Mouse (Mus musculus): ENCODE measurements around the gene Ovgp1. TPM values are rescaled to one million over a fixed set of nuclear protein-coding genes. Genes with fewer than 3 reads are reported as not detected.
"Not testable (repeated sequence)": the region's sequence is repeated elsewhere in the genome, so short reads cannot be mapped to it uniquely, and the experiment has no call there.

The Ovgp1 gene
- under 1 TPM; 0.48 to 0.93 TPM for total RNA-seq (2021)
- long read RNA-seq, experiment 1 = 0 reads
- long read RNA-seq, experiment 2 = 0 reads

DNA sequence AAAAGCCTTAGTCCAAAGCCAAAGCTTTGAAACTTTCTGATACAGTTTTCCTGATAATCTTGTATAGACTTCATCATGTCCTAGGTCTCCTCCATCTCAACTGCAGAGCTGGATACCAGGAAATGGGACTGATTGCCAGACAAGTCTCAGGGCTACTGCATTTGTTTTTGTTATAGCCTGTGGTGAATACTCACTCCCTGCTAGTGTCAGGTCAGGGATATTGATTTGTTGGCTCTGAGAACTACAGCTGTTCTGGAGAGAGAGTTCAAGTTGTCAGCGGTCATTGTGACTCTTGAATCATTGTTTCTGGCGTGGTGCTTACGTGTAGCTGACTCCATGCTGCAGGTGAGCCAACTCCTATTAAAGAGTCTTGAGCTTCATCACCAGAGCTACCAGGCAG, at the start of gene Ovgp1:
TSS of gene Ovgp1 (plus strand) at position 301 of the 400 bp plus-strand sequence.
- DNase-seq (ENCODE audit: low spot score in 2 of 2) = no peak

DNA sequence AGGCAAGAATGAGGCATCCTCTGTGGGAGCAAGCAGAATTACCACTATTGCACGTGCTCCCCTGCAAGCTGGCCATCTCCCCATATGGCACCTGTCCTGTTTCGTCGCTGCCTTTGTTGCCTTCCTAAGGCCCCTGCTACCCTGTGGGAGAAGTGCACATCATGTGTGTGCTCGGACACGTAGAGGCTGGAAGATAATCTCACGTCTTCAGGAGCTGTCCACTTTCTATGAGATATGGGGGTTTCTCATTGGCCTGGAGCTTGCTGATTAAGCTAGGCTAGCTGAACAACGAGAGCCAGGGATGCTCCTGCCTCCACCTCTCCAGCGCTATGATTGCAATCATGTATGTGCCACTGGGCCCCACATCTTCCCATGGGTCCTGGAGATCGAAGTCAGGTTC, 48.9 kb upstream of the Ovgp1 start:
- DNase-seq (ENCODE audit: low spot score in 2 of 2) = no peak

DNA sequence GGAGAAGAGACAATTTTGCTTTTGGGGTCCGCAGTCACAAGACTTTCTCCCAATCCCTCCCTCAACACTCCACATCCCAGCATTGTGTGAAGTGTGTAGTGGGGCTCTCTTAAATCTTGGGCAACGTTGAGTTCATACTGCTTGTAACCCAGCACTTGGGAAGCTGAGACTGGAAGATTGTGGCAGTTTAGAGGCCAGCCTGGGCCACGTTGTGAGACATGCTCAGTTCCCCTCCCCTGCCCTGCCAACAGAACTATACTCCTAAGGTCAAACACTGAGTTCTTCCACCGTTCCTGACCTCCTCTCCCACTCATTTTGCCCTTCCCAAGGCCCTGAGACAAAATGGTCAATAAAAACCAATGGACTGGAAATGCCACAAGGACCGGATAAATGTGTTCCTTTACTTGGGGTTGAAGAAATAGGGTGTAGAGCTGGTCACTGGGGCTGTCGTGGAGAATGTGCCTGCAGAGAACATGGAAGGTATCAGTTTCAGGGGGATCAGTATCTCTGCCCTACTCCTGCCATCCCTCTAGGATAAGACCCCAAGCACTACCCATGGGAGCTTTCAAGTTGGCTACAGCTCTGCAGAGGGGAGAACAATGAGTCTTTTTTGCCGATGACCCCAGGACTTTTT, 45.8 kb upstream of the Ovgp1 start:
- DNase-seq (ENCODE audit: low spot score in 2 of 2) = no peak

DNA sequence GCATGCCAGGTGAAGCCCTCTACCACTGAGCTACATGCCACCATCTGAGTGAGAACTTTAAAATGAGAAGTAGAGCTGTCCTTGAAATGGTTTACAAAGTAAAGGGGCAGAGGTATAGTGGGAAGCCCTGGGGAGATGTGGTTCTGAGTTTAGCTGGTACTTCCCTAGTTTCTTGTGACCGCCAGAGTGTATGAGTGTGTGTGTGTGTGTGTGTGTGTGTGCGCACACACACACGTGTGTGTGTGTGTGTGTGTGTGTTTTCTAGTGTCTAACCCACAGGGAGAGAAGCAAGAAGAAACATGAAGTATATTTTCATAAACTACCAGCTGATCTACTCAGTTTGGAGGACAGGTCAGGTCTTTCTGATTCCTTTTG, 45.3 kb upstream of the Ovgp1 start:
- no peak for DNase-seq (ENCODE audit: low spot score in 2 of 2)

DNA sequence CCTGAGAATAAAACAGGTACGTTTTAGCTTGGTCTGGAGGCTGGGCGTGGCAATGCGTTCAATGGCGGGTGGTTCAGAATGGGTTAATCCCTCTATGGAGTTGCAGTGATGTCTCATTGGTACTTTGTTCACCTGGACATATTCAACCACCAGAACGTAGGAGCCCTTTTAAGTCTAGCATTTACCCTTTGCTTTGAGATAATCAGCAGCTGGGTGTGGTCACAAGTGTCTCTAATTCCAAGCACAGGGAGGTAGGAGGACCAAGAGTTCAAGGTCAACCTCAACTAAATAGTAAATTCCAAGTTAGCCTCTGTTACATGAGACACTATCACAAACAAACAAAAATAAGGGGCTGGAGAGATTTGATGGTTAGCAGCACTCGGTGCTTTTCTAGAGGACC, 44.7 kb upstream of the Ovgp1 start:
- no peak for DNase-seq (ENCODE audit: low spot score in 2 of 2)

DNA sequence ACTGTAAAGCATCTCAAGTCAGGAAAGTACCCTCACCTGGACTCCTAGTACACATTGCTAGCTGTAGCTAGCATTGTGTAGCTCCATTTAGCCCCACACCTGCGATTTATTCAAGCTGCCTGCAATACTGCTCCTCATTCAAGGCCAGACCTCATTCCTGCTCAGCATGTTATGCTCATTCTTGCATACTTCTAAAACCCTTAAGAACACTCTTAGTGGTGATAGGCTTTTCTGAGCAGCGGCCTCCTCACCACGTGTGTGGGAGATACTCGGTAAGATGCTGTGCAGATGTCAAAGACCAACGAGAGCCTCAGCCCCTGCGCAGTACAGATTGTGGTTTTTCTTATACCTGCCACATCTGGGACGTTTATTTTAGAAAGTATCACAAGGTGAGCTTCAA, 43.7 kb upstream of the Ovgp1 start:
- no peak for DNase-seq (ENCODE audit: low spot score in 2 of 2)

DNA sequence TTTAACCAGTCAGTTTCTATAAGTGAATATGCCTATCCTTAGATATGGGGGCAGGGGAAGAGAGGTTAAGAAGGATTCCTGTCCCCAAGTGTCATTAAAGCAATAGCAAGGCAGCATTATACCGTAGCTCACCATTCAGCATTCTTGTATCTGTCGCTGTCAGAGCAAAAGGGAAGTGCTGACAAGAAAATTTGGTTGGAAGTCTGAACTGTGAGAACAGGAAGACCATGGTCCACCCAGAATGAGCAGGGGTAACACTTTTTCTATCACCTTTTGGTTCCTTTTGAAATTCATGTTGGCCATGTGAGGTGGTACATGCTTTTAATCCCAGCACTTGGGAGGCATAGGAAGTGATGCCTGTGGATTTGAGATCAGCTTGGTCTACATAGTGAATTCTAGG, 42.4 kb upstream of the Ovgp1 start:
- DNase-seq (ENCODE audit: low spot score in 2 of 2) = no peak

DNA sequence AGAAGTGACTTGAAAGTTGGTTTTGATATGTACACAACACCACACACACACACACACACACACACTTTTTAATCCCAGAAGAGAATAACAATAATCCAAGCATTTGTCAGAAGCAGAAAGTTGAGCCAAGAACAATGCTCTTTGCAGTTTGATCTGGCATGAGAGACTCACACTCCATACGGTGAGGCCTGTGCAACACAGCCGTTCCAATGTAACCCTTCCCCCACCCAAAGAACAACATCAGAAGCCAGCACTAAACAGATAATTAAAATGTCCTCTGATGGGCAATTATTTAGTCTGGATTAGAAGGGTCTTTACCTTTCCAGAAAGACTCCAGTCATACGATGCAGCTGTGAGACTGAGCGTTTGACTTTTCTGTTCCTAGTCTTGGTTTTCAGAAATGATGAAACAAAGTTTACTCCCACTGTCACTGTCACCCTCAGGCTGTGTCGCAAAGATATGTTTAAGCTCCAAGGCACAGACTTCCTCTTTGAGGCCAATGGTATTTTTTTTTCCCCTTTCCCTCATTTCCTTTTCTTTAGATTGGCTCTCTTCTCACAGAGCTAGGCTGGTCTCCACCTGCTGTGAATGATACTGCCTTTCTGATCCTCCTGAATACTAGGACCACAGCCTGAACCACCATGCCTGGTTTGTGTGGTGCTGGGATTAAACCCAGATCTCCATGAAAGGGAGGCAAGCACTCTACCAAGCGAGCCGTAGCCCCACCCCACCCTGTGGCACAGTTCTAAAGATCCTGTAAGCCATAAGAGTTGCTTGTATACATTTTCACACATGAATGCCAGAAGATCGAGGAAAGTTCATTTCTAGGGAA, 41.1 kb upstream of the Ovgp1 start, which contains the start of gene I830077J02Rik:
TSS of gene I830077J02Rik (minus strand) at position 425 of the 832 bp plus-strand sequence.
- DNase-seq (ENCODE audit: low spot score in 2 of 2) = no peak

DNA sequence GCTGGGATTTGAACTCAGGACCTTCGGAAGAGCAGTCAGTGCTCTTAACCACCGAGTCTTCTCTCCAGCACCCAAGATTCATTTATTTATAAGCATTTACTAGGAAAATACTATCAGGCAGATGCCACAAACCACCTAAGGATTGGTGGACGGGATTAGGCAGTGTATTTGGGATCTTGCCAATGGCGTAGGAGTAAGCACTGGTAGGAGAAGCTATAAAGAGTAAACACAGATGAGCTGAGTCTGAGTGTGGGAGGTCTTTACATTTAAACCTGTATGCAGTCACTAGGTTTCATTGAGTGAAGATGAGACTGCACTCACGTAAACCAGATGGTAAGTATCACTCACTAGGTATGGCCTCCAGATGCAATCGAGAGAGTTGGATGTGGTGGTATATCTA, 39.6 kb upstream of the Ovgp1 start:
- no peak for DNase-seq (ENCODE audit: low spot score in 2 of 2)

DNA sequence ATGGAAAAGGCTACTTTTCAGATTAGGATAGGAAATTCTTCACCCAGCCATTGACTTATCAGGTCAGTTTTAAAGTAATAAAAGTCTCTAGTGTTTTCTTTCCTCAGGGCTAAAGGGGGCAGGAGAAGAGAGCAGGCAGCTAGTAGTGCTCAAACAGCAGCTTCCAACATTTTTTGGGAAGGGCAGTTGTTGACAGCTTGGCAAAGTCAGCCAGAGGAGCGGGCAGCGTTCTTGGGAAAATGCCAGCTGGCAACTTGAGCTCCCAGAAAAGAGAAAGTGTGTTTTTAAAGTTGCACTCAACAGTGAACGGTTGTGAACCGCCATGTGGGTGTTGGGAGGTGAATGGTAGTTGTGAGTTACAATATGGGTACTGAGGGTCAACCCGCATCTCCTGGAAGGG, 38.5 kb upstream of the Ovgp1 start:
- DNase-seq (ENCODE audit: low spot score in 2 of 2) = peak; percentile 14 to 34

DNA sequence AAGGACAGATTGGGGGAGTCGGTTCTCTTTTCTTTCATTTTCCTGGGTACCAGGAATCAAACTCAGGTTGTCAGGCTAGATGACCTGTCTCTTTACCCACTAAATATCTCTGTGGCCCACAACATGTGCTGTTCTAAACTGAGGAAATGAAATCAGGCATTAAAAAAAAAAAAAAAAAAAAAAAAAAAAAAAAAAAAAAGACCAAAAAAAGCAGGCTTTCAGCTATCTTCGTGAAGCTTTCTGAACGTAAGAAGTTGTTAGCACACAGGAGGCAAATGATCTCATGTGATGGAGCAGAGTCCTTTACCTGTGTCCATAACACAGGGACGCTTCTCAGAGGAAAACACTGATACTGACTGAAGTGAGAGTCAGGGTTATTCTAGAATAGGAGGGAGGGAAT, 37.4 kb upstream of the Ovgp1 start:
- DNase-seq (ENCODE audit: low spot score in 2 of 2) = no peak

DNA sequence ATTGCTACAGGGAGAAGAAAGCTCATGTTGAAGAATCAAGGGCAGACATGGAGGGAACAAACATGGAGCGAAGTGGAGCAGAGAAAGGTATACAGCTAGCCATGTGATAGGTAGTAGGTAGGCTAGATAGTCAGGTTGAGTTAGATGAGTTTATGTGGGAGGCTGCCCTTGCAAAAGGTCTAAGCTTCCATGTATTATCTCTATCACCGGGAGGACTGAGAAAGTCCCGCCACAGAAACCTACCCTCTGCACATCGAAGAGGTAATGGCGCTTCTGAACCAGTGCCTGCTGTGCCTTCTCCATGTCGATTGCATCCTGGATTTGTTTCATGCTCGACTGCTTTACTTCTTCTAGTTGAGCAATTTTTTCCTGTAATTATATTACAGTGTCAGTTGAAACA, 22.2 kb upstream of the Ovgp1 start:
- no peak for DNase-seq (ENCODE audit: low spot score in 2 of 2)

DNA sequence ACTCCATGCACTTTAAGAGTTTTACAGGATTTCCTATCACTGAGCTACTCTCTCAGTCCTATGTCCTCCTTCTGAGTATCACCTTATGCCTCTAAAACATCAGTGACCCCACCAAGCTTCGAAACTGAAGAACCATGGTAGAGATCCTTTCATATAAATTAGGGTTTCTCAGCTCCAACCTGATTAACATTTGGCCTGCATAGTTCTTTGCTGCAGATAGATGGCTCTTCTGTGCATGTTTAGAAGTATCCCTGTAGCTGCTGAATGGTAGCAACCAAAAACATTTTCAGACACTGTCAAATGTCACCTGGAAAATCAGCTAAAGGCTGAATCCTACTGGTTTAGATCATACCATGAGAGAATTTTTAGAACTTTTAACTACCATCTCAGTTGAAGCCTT, 16.3 kb upstream of the Ovgp1 start:
- no peak for DNase-seq (ENCODE audit: low spot score in 2 of 2)

DNA sequence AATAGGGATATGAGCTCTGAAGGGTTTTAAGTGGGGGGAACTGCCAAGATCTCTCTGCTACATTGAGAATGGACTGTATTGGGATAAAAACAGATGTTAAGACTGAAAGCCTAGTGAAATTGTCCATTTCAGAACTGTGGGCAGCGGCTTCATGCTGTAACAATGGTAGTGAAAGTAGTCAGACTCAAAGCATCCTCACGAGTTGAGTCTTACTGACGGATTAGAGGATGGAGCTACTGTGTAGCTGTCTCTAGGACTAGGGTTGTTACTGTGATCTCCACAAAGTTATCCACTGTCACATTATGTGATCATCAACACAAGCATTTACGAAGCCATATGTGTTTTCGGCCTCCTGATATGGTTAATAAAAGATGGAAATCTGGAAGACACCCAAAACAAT, 15.3 kb upstream of the Ovgp1 start:
- DNase-seq (ENCODE audit: low spot score in 2 of 2) = no peak

DNA sequence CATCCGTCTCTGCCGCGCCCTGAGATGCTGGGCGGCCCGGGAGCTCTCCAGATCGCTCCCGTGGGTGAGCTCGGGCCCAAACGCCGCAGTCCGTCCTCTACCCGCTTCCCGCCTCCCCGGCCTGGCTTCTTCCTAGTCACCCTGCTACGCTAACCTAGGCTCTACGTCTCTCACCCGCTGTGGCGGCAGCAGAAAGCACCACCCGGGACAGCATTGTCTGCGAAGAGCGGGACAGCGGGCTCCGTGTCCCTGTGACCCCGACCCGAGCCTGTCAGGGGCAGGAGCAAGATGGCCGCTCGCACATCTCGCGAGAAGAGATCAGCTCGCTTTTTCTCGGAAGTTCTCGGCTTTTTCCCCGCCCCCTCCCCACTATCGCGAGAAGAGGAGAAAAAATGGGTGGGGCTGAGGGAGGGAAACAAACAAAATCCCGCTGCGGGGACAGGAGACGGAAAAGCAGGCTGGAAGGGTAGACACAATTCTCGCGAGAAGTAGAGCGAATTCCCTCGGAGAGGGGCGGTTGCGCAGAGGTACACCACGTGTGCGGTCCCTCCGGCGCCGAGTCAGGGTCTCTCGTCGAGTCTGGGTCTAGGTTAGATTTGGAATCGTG, 14.4 kb upstream of the Ovgp1 start, which contains the start of gene Wdr77:
TSS of gene Wdr77 (plus strand) at position 396 of the 607 bp plus-strand sequence.
- DNase-seq (ENCODE audit: low spot score in 2 of 2) = peak; percentile 92 to 94

DNA sequence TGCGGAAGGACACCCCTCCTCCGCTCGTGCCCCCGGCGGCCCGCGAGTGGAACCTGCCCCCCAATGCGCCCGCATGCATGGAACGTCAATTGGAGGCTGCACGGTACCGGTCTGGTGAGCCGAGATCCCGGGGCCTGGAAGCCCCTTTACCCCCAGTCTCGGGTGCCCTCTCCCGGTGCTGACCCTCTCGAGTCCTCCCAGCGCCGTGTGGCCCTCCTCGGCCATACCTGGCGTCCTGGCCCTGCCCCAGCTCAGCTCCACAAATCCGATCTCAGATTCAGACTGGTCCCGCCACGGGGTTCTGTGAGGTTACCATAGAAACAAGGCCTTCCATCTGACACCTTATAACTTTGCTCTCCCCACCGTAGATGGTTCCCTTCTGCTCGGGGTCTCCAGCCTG, 13.9 kb upstream of the Ovgp1 start:
- no peak for DNase-seq (ENCODE audit: low spot score in 2 of 2)

DNA sequence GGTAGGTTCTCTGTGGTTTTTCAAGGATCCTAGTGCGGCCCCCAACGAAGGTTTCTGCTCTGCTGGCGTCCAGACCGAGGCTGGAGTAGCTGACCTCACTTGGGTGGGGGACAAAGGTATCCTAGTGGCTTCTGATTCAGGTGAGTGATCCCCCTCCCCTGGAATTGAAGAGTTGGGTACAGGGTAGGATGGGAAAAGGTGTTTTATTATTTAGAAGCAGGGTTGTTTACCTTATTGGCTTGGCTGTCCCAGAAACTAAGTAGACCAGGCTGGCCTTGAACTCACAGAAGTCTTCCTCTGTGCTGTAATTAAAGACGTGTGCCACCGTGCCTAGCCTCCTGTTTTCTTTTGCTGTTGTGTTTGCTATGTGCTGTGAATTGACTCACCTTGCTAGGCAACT, 13.5 kb upstream of the Ovgp1 start, which contains the start of gene Atp5f1:
TSS of gene Atp5f1 (minus strand) at position 101 of the 400 bp plus-strand sequence.
- DNase-seq (ENCODE audit: low spot score in 2 of 2) = no peak

DNA sequence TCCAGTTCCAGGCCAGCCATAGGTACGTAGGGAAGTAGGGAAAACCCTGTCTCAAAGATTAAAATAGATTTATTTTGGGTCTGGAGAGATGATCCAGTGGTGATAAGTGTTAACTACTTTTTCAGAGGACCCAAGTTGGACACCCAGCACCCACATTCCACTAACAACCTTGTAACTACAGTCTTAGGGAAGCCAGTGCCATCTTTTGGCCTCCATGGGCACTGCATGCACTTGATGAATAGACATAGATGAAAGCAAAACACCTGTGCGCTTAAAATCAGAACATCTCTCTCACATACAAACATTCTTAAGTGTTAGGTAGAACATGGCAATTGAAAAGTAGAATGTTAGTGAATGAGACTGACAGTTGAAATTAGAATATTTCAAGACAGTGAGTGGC, 12.8 kb upstream of the Ovgp1 start:
- no peak for DNase-seq (ENCODE audit: low spot score in 2 of 2)

DNA sequence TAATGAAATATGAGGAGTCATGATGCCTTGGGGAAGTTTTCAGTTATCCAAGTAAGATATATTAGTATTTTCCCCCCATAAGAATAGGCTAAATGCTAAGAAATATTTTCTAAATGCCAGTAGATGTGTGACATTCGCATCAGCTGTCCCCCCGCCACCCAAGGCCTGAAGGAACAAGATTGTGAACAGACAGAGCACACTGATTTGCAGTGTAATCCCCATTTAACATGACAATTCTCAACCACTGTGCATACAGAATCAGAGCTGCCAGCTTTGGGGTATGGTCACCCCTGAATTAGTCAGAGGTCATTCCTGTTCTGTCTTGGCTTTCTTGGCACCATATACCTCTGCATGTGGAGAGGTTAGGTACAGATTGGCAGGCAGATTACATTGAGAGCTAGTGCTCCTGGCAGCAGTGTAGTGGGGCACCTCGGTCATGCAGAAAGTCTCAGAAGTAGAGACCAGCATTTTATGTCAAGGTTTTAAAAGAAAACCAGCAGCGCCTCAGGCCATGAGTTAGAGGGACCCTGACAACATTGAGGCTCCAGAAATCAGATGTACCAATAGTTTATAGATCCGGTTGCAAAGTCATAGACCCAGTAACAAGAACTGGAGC, 1.6 kb upstream of the Ovgp1 start:
- no peak for DNase-seq (ENCODE audit: low spot score in 2 of 2)

DNA sequence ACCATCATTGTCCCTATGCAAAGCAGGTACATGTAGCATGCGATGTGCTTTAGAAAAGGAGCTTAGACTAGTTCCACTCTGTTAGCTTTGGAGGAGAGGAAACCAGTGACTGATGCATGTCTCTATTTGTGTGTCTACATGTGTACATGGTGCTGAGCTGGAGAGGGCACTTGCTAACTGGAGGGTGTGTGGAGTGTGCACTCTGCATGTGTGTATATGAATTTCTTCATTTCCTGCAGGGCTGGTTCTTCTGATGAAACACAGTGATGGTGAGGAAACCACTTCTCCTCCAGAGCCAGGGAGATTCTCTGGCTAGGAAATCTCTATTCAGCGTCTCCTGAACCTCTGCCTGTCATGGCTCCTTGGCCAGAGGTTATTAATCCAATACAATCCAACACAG, 663 bp downstream of the Ovgp1 start:
- no peak for DNase-seq (ENCODE audit: low spot score in 2 of 2)

DNA sequence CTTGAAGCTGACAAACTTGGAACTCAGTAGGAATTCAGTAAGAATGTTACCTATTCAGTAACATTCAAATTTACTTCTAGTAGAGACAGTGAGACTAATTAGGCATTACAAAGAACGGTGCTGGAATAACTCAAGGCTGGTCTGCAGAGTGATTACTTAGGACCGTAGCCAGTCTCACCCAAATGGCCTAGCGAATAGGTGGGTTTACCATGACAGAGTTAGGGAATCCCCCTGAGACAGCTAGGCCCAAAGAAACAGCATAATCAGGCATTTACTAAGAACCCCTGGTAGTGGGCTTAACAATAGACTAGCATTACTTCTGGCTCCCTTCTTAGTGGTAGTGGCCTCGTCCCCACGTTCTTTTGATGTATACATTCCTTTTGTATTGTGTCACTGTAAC, 16.1 kb downstream of the Ovgp1 start:
- DNase-seq (ENCODE audit: low spot score in 2 of 2) = not testable (repeated sequence)

Data from adrenal gland, adult 18-20 months (tissue).